Mouse (Mus musculus) liver, embryonic 14.5 days (tissue): Measurements from ENCODE around the gene Arap1.

Experiments used
- CTCF ChIP-seq: IDR thresholded peaks from 2 replicates; pipeline ENCODE4 v1.5.1; 2016; ENCODE audit warnings: antibody characterized with exemption, low read depth, control low read depth
- EP300 ChIP-seq: IDR thresholded peaks from 2 replicates; pipeline ENCODE4 v1.6.1; 2016; ENCODE audit warnings: antibody characterized with exemption, low read depth

- no peak for TF ChIP-seq CTCF
- TF ChIP-seq EP300: no peak
These were observed 112.7 kb downstream of the Arap1 start for GRCm38 (mm10) chr7:101460608-101460957.
